Mouse (Mus musculus) liver, embryonic 16.5 days (tissue): ENCODE data around the gene Tbkbp1. TPM values are rescaled to one million over a fixed set of nuclear protein-coding genes. Genes with fewer than 3 reads are reported as not detected.

Experiments used
- ATAC-seq: fragments of 200-750 bp; cut with Nextera tagmentation; 2 replicates; pipeline ENCODE4 v1.8.0; 2017; ENCODE audit warnings: low read depth, mild to moderate bottlenecking, moderate number of reproducible peaks, moderate library complexity
- H3K27ac ChIP-seq: fragments of 300-500 bp; sonication (generic); 2 replicates; pipeline ENCODE4 v1.5.1; 2014; ENCODE audit warnings: mild to moderate bottlenecking, low read length
- H3K27me3 ChIP-seq: fragments of 300-500 bp; sonication (generic); 2 replicates; pipeline ENCODE4 v1.6.1; 2014; ENCODE audit warnings: low read depth, low read length, mixed read lengths; ENCODE audit not compliant: control insufficient read depth, insufficient read depth
- H3K36me3 ChIP-seq: fragments of 300-500 bp; sonication (generic); 2 replicates; pipeline ENCODE4 v1.6.1; 2014; ENCODE audit warnings: mild to moderate bottlenecking; ENCODE audit not compliant: control insufficient read depth, insufficient read depth
- H3K4me1 ChIP-seq: fragments of 300-500 bp; sonication (generic); 2 replicates; pipeline ENCODE4 v1.6.1; 2014; ENCODE audit warnings: low read depth, low read length, mixed read lengths; ENCODE audit not compliant: control insufficient read depth
- H3K4me2 ChIP-seq: fragments of 300-500 bp; sonication (generic); 2 replicates; pipeline ENCODE4 v1.6.1; 2014; ENCODE audit warnings: low read depth, low read length, mixed read lengths
- H3K4me3 ChIP-seq: fragments of 300-500 bp; sonication (generic); 2 replicates; pipeline ENCODE4 v1.5.1; 2014; ENCODE audit warnings: low read depth, mild to moderate bottlenecking, low read length
- H3K9ac ChIP-seq: fragments of 300-500 bp; sonication (generic); 2 replicates; pipeline ENCODE4 v1.6.1; 2014; ENCODE audit warnings: low read depth, low read length
- H3K9me3 ChIP-seq: fragments of 300-500 bp; sonication (generic); replicated peaks from 2 replicates; pipeline ENCODE4 v1.6.1; 2016; ENCODE audit warnings: low read length; ENCODE audit not compliant: control insufficient read depth
- WGBS: fragments of 180-500 bp; shearing (Covaris S2); extraction: QIAGEN DNeasy Blood & Tissue Kit; methylation state at CpG from one replicate; pipeline ENCODE4 v1.1.7; 2014; ENCODE audit not compliant: insufficient replicate concordance; 5-methylcytosine and 5-hydroxymethylcytosine counted together
- polyA plus RNA-seq: library from polyadenylated mRNA; unstranded; fragments of >200 nt; fragmentation: Nextera tagmentation; extraction: Ambion mirVana; gene quantifications from 2 replicates; pipeline ENCODE4 v1.2.1, GENCODE M21; 2015

The Tbkbp1 gene
- polyA plus RNA-seq, 1 experiment from 2014 or later, result 1.1 TPM

DNA sequence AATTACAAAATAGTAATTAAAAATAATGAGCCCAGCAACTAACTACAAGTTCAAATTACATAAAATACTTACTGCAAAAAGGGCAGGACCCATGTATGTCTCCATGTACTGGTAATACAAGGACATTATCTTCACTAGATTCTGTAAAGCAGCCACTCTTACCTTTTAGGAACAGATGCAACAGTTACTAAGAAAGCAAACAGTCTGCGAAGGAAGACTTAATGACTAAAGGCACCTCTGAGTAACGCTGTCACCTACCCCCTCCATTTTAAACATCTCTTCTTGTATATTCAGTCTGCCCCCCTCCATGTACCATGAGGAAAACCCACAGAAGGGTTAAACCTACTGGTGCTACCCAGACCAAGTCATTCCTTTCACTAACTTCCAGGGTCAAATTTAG is 26.9 kb upstream of the Tbkbp1 start:
- H3K4me3 ChIP-seq, result no peak overlapping the region
- no peaks in the 10 kb centered on the region for H3K27me3 ChIP-seq
- WGBS, result 95% methylated on average over 2 of the region's 2 CpGs
- no peak overlapping the region for H3K27ac ChIP-seq
- no peaks in the 10 kb centered on the region for H3K9me3 ChIP-seq
- peaks cover 95% of the 10 kb centered on the region for H3K36me3 ChIP-seq
- peaks cover 7% of the 10 kb centered on the region for H3K4me1 ChIP-seq
- no peak for ATAC-seq
- H3K9ac ChIP-seq, result no peak overlapping the region
- no peak overlapping the region for H3K4me2 ChIP-seq

- Histone ChIP-seq H3K9ac (no peak overlapping the region), H3K27ac (no peak overlapping the region), H3K4me1 (peaks cover 3% of the 10 kb centered on the region; the same call in 1 of the 2 replicates), H3K36me3 (peaks cover 93% of the 10 kb centered on the region), H3K4me3 (no peak overlapping the region), H3K4me2 (no peak overlapping the region), H3K9me3 (no peaks in the 10 kb centered on the region), H3K27me3 (no peaks in the 10 kb centered on the region)
- WGBS, result 53% methylated on average over 3 of the region's 3 CpGs
- no peak for ATAC-seq
Observed at GRCm38 (mm10) chr11:97176851-97177250, 25.6 kb upstream of the Tbkbp1 start.

DNA sequence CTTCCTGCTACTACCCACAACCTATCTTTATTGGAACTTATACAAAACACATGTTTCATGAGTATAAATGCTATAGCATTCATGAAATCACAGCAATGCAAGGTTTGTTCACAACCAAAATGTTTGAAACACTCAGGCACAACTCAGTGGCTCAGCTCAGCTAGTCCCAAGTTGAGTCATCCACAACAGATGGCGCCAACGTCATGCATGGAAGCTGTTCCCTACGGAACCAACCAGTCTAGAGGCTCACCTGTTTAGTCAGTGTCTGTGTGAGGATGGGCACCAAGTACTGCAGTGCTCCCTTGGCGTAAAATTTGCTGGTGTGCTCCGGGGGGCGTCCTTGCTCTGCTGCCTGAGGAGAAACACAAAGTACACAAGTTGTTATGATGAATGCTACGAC is 24.2 kb upstream of the Tbkbp1 start:
- Histone ChIP-seq H3K27ac (no peak overlapping the region), H3K4me3 (no peak overlapping the region), H3K9me3 (no peaks in the 10 kb centered on the region), H3K4me2 (no peak overlapping the region), H3K27me3 (no peaks in the 10 kb centered on the region), H3K4me1 (no peaks in the 10 kb centered on the region), H3K36me3 (peaks cover 93% of the 10 kb centered on the region), H3K9ac (no peak overlapping the region)
- ATAC-seq, result no peak
- WGBS, result 87% methylated on average over 7 of the region's 7 CpGs

DNA sequence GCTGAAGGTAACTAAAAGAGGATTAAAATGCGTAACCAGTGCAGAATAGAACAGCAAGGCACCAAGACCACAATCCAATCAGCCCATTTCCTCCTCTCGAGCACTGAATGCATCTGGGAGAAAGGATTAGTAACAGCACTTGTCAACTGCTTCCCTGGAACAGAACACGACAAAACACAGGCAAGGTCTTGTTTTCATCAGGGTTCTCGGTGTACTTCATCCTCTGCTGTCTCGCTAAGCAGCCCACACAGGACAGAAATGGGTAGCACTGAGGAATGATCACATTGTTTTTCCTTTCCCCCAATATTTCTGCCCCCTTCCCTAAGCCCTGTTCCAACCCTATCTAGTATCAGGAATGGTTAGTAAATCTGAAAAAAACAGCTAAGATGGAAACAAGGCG is 9.0 kb upstream of the Tbkbp1 start:
- H3K4me1 ChIP-seq, result no peaks in the 10 kb centered on the region
- ATAC-seq, result no peak
- no peaks in the 10 kb centered on the region for H3K27me3 ChIP-seq
- no peak overlapping the region for H3K4me2 ChIP-seq
- no peak overlapping the region for H3K27ac ChIP-seq
- no peak overlapping the region for H3K4me3 ChIP-seq
- H3K36me3 ChIP-seq, result peaks cover 69% of the 10 kb centered on the region
- 82% methylated on average over 6 of the region's 6 CpGs for WGBS
- no peaks in the 10 kb centered on the region for H3K9me3 ChIP-seq
- no peak overlapping the region for H3K9ac ChIP-seq

- no peaks in the 10 kb centered on the region for H3K9me3 ChIP-seq
- no peak overlapping the region for H3K4me2 ChIP-seq
- 75% methylated on average over 7 of the region's 7 CpGs for WGBS
- no peak overlapping the region for H3K27ac ChIP-seq
- H3K36me3 ChIP-seq, result peaks cover 41% of the 10 kb centered on the region
- peaks cover 10% of the 10 kb centered on the region for H3K27me3 ChIP-seq
- no peak overlapping the region for H3K4me3 ChIP-seq
- no peak for ATAC-seq
- no peaks in the 10 kb centered on the region for H3K4me1 ChIP-seq
- H3K9ac ChIP-seq, result no peak overlapping the region
Observed at GRCm38 (mm10) chr11:97156999-97157398, 5.7 kb upstream of the Tbkbp1 start.

- peaks cover 49% of the 10 kb centered on the region for H3K27me3 ChIP-seq
- H3K9me3 ChIP-seq, result no peaks in the 10 kb centered on the region
- no peak overlapping the region for H3K9ac ChIP-seq
- H3K27ac ChIP-seq, result no peak overlapping the region
- peaks cover 9% of the 10 kb centered on the region for H3K36me3 ChIP-seq
- 34% methylated on average over 10 of the region's 10 CpGs for WGBS
- H3K4me3 ChIP-seq, result no peak overlapping the region
- no peak overlapping the region for H3K4me2 ChIP-seq
- H3K4me1 ChIP-seq, result peaks cover 3% of the 10 kb centered on the region; the same call in 1 of the 2 replicates
- ATAC-seq, result no peak
Observed at GRCm38 (mm10) chr11:97152662-97153287, 1.5 kb upstream of the Tbkbp1 start.

- peak overlapping the region; percentile 68; the same call in 1 of the 2 replicates for H3K4me2 ChIP-seq
- peaks cover 51% of the 10 kb centered on the region for H3K27me3 ChIP-seq
- H3K4me1 ChIP-seq, result peaks cover 3% of the 10 kb centered on the region; the same call in 1 of the 2 replicates
- WGBS, result 5% methylated on average over 11 of the region's 11 CpGs
- ATAC-seq, result no peak
- peaks cover 5% of the 10 kb centered on the region; the same call in 1 of the 2 replicates for H3K36me3 ChIP-seq
- H3K9ac ChIP-seq, result no peak overlapping the region
- no peak overlapping the region for H3K27ac ChIP-seq
- H3K4me3 ChIP-seq, result no peak overlapping the region; the same call in 1 of the 2 replicates
- no peaks in the 10 kb centered on the region for H3K9me3 ChIP-seq
Observed at GRCm38 (mm10) chr11:97152023-97152426, 730 bp upstream of the Tbkbp1 start.

DNA sequence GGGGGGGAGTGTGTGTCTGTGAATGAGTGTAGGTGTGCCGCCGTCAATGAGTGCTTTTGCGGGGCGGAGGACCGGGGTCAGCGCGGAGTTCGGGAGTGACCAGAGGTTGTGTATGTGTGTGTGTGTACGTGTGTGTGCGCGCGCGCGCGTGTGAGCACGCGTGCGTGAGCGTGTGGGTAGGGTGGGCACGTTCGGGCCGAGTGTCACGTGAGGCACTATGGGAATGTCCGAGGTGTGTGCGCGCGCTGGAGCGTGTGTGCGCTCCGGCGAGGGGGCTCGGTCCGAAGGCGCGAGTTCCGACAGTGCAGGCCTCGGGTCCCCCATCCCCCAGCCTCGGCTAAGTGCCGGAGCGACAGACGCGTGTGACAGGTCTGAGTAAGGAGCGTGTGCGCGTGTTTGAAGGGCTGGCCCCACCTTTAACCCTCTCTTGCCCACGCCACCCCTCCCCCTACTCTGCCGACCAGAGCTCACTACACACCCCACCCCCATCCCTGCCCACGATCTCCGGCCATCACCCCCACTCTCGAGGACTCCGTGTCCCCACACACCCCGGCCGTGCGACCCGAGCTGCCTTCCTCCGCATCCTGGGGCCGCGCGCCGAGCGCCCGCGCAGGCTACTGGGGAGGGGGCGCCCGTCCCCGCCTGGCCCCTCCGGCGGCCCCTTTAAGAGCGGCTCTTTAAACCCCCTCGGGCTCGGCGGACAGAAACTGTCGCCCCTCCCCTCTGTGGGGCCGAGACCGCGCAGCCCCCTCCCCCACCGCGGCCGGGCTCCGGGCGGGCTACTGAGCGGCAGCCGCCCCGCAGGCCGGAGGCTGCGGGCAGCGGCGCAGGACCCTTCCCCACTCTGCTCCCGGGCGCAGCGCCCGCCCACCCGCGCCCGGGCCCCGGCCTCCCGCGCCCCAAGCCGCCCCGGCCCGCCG is 624 bp downstream of the Tbkbp1 start:
- Histone ChIP-seq H3K4me2 (peak overlapping the region; percentile 68), H3K9ac (peak overlapping the region; percentile 16), H3K4me3 (peak overlapping the region; percentile 57), H3K4me1 (peaks cover 3% of the 10 kb centered on the region), H3K27me3 (peaks cover 51% of the 10 kb centered on the region), H3K27ac (peak overlapping the region; percentile 31), H3K9me3 (no peaks in the 10 kb centered on the region), H3K36me3 (peaks cover 5% of the 10 kb centered on the region; the same call in 1 of the 2 replicates)
- WGBS, result under 1% methylated on average over 76 of the region's 102 CpGs
- peak; percentile 35 for ATAC-seq

DNA sequence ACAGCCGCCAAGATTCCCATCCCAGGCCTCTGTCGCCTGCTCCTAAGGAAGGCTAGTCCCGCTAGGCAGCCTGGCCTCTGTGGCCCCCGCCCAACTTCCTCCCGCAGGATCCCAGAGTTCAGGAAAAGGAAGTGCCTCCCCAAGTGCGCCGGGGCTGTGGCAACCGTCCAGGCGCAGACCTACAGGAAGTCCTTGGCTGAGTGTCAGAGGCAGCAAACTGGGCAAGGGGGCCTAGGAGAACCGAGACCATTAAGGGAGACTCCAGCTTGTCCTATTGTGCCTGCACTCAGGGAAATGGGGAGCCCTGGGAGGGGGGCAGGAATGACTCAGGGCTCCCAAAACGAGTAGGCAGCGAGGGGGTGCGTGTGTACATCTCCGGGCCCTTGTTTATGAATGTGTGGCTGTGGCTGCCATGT is 1.3 kb downstream of the Tbkbp1 start:
- peak; percentile 48 for ATAC-seq
- H3K9ac ChIP-seq, result 0 out of 2 replicates have a peak overlapping the region, but pooled peaks have one; percentile 16
- H3K27ac ChIP-seq, result peak overlapping the region; percentile 48
- peaks cover 51% of the 10 kb centered on the region for H3K27me3 ChIP-seq
- H3K4me2 ChIP-seq, result peak overlapping the region; percentile 68
- H3K9me3 ChIP-seq, result no peaks in the 10 kb centered on the region
- 5% methylated on average over 14 of the region's 14 CpGs for WGBS
- peaks cover 3% of the 10 kb centered on the region for H3K4me1 ChIP-seq
- H3K4me3 ChIP-seq, result peak overlapping the region; percentile 57
- H3K36me3 ChIP-seq, result no peaks in the 10 kb centered on the region
